Comparison of ENCODE assay signal across 8 mouse cellular contexts in the genomic region with DNA sequence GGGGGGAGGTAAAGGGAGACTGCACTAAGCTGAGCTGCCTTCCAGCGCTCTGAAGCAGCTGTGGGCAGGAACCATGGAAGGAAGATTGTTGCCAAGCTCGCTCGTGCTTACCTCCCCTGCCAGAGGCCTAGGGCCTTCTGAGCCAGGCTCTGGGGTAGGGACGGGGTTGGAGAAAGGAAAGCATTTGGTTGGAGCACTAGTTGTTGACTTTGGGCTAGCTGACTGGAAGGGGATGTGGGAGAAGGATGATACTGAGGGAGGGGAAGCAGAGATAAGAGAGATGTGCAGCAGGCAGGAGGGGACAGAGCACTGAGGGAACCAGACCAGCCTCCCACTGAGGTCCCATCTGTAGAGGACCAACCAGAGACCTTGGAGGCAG. TPM values are rescaled to one million over a fixed set of nuclear protein-coding genes. Genes with fewer than 3 reads are reported as not detected.
DNase-seq lines count a peak whose midpoint lies in the region; ATAC-seq lines count a peak whose summit lies in the region.

No protein-coding gene starts in this region.

- H3K4me1 ChIP-seq in heart, embryonic 11.5 days (ENCODE audit: control insufficient read depth, insufficient read depth, low read length), result peaks cover 44% of the 10 kb centered on the region
- peaks cover 79% of the 10 kb centered on the region for H3K4me1 ChIP-seq in limb, embryonic 13.5 days

- peak; percentile 64 for DNase-seq in urinary bladder, postnatal 14 days (ENCODE audit: low spot score)
- no peak for DNase-seq in urinary bladder, postnatal 10 days (ENCODE audit: low spot score)
- peak; percentile 45 for DNase-seq in ovary, adult 18-20 months (ENCODE audit: low spot score)
- DNase-seq in right cerebral cortex, adult 18-20 months, result no peak
- DNase-seq in adrenal gland, postnatal 25 days, result no peak
- DNase-seq in left cerebral cortex, adult 9 months (ENCODE audit: low spot score in 2 of 2), result no peak

- peak overlapping the region; percentile 87 for H3K27ac ChIP-seq in heart, embryonic 11.5 days (ENCODE audit: low read depth, low read length)
- H3K27ac ChIP-seq in limb, embryonic 13.5 days, result peak overlapping the region; percentile 85

- no peaks in the 10 kb centered on the region for H3K27me3 ChIP-seq in heart, embryonic 11.5 days (ENCODE audit: control insufficient read depth, insufficient read depth, low read length)
- no peaks in the 10 kb centered on the region for H3K27me3 ChIP-seq in limb, embryonic 13.5 days

- peak overlapping the region; percentile 52 for H3K4me2 ChIP-seq in heart, embryonic 11.5 days
- H3K4me2 ChIP-seq in limb, embryonic 13.5 days (replicated peaks), result peak overlapping the region; percentile 49

- no peaks in the 10 kb centered on the region for H3K36me3 ChIP-seq in heart, embryonic 11.5 days (ENCODE audit: control insufficient read depth, insufficient read depth, low read length)
- H3K36me3 ChIP-seq in limb, embryonic 13.5 days, result 0 out of 2 replicates have a peak, but pooled peaks cover under 1% of the 10 kb centered on the region

- 15% methylated on average over 4 of the region's 4 CpGs for WGBS in heart, embryonic 11.5 days (ENCODE audit: insufficient replicate concordance)
- WGBS in limb, embryonic 13.5 days, result 28% methylated on average over 4 of the region's 4 CpGs

- ATAC-seq in heart, embryonic 11.5 days (replicated peaks; ENCODE audit: insufficient number of reproducible peaks, low FRiP score, low TSS enrichment), result peak; percentile 36
- ATAC-seq in limb, embryonic 13.5 days (ENCODE audit: low FRiP score, low read depth), result peak; percentile 62

- H3K4me3 ChIP-seq in heart, embryonic 11.5 days (ENCODE audit: low read depth, low read length), result no peak overlapping the region
- H3K4me3 ChIP-seq in limb, embryonic 13.5 days, result no peak overlapping the region

- no peaks in the 10 kb centered on the region for H3K9me3 ChIP-seq in heart, embryonic 11.5 days (replicated peaks; ENCODE audit: control insufficient read depth, low read length)
- no peaks in the 10 kb centered on the region for H3K9me3 ChIP-seq in limb, embryonic 13.5 days

- 0 out of 2 replicates have a peak overlapping the region, but pooled peaks have one; percentile 28 for H3K9ac ChIP-seq in heart, embryonic 11.5 days (ENCODE audit: low read depth, low read length)
- H3K9ac ChIP-seq in limb, embryonic 13.5 days, result peak overlapping the region; percentile 13; the same call in 1 of the 2 replicates

RNA-seq across cellular contexts. Expression of a gene that starts 31.9 kb away (rescaled TPM):
- 6.9 and 11.1 TPM in 2 replicates for polyA plus RNA-seq in heart, embryonic 11.5 days (2014; fragmentation: Nextera tagmentation; extraction: Ambion mirVana)
- 9.2 and 9.8 TPM in 2 replicates for polyA plus RNA-seq in limb, embryonic 13.5 days (2015; fragmentation: Nextera tagmentation; extraction: Ambion mirVana)
- 26.0 and 33.3 TPM in 2 replicates for total RNA-seq in adrenal gland, postnatal 25 days (2021)

RNA-seq across cellular contexts. Expression of a gene that starts 39.1 kb away (rescaled TPM):
- 0.21 and 0.41 TPM in 2 replicates for polyA plus RNA-seq in heart, embryonic 11.5 days (2014; fragmentation: Nextera tagmentation; extraction: Ambion mirVana)
- 0.15 TPM in 1 of 2 replicates, not detected in the other for polyA plus RNA-seq in limb, embryonic 13.5 days (2015; fragmentation: Nextera tagmentation; extraction: Ambion mirVana)
- total RNA-seq in adrenal gland, postnatal 25 days (2021), result not detected in 2 replicates

Comparison
In these comparisons a context has a peak if more than half of its experiments do, and no peak if none do; other contexts are left out.
1. DNase-seq: peak in urinary bladder, postnatal 14 days (single experiment) and ovary, adult 18-20 months (single experiment); none in urinary bladder, postnatal 10 days (single experiment), right cerebral cortex, adult 18-20 months (single experiment), adrenal gland, postnatal 25 days (single experiment) and left cerebral cortex, adult 9 months (0 of 2).